Mouse (Mus musculus): Measurements from ENCODE around the gene Crk.

- no peak for TF ChIP-seq CTCF (IDR thresholded peaks at IDR 0.05; ENCODE audit: borderline replicate concordance, insufficient read depth, low read depth, low read length)
- no peak for TF ChIP-seq POLR2A (IDR thresholded peaks at IDR 0.05; ENCODE audit: borderline replicate concordance, insufficient read depth, low read length)
Observed at GRCm38 (mm10) chr11:75677881-75678746, 945 bp upstream of the Crk start.

Measured in cerebellum, adult 2 months (tissue).